Mouse (Mus musculus) liver, adult 2 months (tissue): ENCODE measurements around the gene Gm10271. TPM values are rescaled to one million over a fixed set of nuclear protein-coding genes. Genes with fewer than 3 reads are reported as not detected.

ENCODE experiments used
- DNase-seq: peaks from one replicate; pipeline ENCODE4 v3.0.0-alpha.2; 2011; ENCODE audit warnings: low read depth, low spot score; ENCODE audit errors: extremely low read depth
- H3K27ac ChIP-seq: fragments of 200-500 bp; replicated peaks from 2 replicates; pipeline ENCODE4 v1.5.1; 2012; ENCODE audit warnings: low read depth, mild to moderate bottlenecking, control low read depth, inconsistent platforms, low read length; ENCODE audit not compliant: insufficient read depth
- H3K27me3 ChIP-seq: fragments of 200-500 bp; 2 replicates; pipeline ENCODE4 v1.6.1; 2012; ENCODE audit warnings: mild to moderate bottlenecking, moderate library complexity, low read length, inconsistent platforms; ENCODE audit not compliant: control insufficient read depth, insufficient read depth
- H3K36me3 ChIP-seq: fragments of 200-500 bp; 2 replicates; pipeline ENCODE4 v1.6.1; 2012; ENCODE audit warnings: low read length, inconsistent platforms; ENCODE audit not compliant: control insufficient read depth, insufficient read depth
- H3K4me1 ChIP-seq: fragments of 200-500 bp; 2 replicates; pipeline ENCODE4 v1.6.1; 2011; ENCODE audit warnings: low read length; ENCODE audit not compliant: control insufficient read depth, insufficient read depth
- H3K4me3 ChIP-seq: fragments of 200-500 bp; 2 replicates; pipeline ENCODE4 v1.5.1; 2011; ENCODE audit warnings: low read depth, mild to moderate bottlenecking, control low read depth, low read length, moderate library complexity; ENCODE audit not compliant: insufficient read depth
- H3K79me2 ChIP-seq: fragments of 200-500 bp; 2 replicates; pipeline ENCODE4 v1.6.1; 2012; ENCODE audit warnings: inconsistent platforms, mild to moderate bottlenecking, low read length, moderate library complexity; ENCODE audit not compliant: control insufficient read depth, insufficient read depth
- H3K9ac ChIP-seq: fragments of 200-500 bp; 2 replicates; pipeline ENCODE4 v1.6.1; 2012; ENCODE audit warnings: low read depth, mild to moderate bottlenecking, control low read depth, inconsistent platforms, low read length
- CTCF ChIP-seq: fragments of 200-500 bp; IDR thresholded peaks from 2 replicates; pipeline ENCODE4 v1.5.1; 2011; ENCODE audit warnings: low read depth, low read length, control low read depth
- POLR2A ChIP-seq: fragments of 200-500 bp; IDR thresholded peaks from 2 replicates; pipeline ENCODE4 v1.6.1; 2011; ENCODE audit warnings: low read length, control low read depth; ENCODE audit not compliant: insufficient read depth; ENCODE audit errors: extremely low read depth
- WGBS: fragments of 180-500 bp; shearing (Covaris S2); methylation state at CpG from one replicate; pipeline ENCODE4 v1.1.7; 2018; 5-methylcytosine and 5-hydroxymethylcytosine counted together
- polyA plus RNA-seq: library from polyadenylated mRNA; depleted of rRNA; stranded (reverse); fragments of >200 nt; gene quantifications from 2 replicates; pipeline ENCODE4 v1.2.3, GENCODE M21; 2012
- total RNA-seq: library from RNA; depleted of rRNA; stranded (reverse); fragments of >200 nt; gene quantifications from 2 replicates; pipeline ENCODE4 v1.2.3, GENCODE M21; 2014

Gene Gm10271
- total and polyA plus RNA-seq, 2 experiments = not detected

- DNase-seq = no peak
- no peaks in the 10 kb centered on the region for H3K79me2 ChIP-seq
- no peaks in the 10 kb centered on the region for H3K36me3 ChIP-seq
- TF ChIP-seq POLR2A (no peak), CTCF (no peak)
- no peaks in the 10 kb centered on the region for H3K27me3 ChIP-seq
- no peak overlapping the region for H3K27ac ChIP-seq
- WGBS = 89% methylated on average over 14 of the region's 14 CpGs
- no peak overlapping the region for H3K4me3 ChIP-seq
- H3K4me1 ChIP-seq = no peaks in the 10 kb centered on the region
- no peak overlapping the region for H3K9ac ChIP-seq
Observed at GRCm38 (mm10) chr10:116962152-116962551, 10.3 kb downstream of the Gm10271 start.

- no peak overlapping the region for H3K9ac ChIP-seq
- no peaks in the 10 kb centered on the region for H3K4me1 ChIP-seq
- no peaks in the 10 kb centered on the region for H3K27me3 ChIP-seq
- no peaks in the 10 kb centered on the region for H3K36me3 ChIP-seq
- WGBS = 57% methylated on average over 5 of the region's 5 CpGs
- no peak overlapping the region for H3K27ac ChIP-seq
- no peak for TF ChIP-seq POLR2A
- TF ChIP-seq CTCF = no peak
- H3K79me2 ChIP-seq = no peaks in the 10 kb centered on the region
- no peak overlapping the region for H3K4me3 ChIP-seq
- DNase-seq = no peak
Observed at GRCm38 (mm10) chr10:116957867-116958551, 14.4 kb downstream of the Gm10271 start.

GRCm38 (mm10) chr10:116956483-116957158, 15.8 kb downstream of the Gm10271 start:
- no peaks in the 10 kb centered on the region for H3K79me2 ChIP-seq
- 94% methylated on average over 11 of the region's 11 CpGs for WGBS
- no peak for DNase-seq

GRCm38 (mm10) chr10:116955191-116955590, 17.2 kb downstream of the Gm10271 start:
- no peaks in the 10 kb centered on the region for H3K79me2 ChIP-seq
- no peaks in the 10 kb centered on the region for H3K27me3 ChIP-seq
- H3K36me3 ChIP-seq = no peaks in the 10 kb centered on the region
- TF ChIP-seq POLR2A = no peak
- TF ChIP-seq CTCF = no peak
- no peaks in the 10 kb centered on the region for H3K4me1 ChIP-seq
- no peak for DNase-seq
- no peak overlapping the region for H3K9ac ChIP-seq
- no peak overlapping the region for H3K4me3 ChIP-seq
- WGBS = 97% methylated on average over 6 of the region's 6 CpGs
- H3K27ac ChIP-seq = no peak overlapping the region

More at GRCm38 (mm10) chr10:116956483-116957158, 15.8 kb downstream of the Gm10271 start:
- no peaks in the 10 kb centered on the region for H3K4me1 ChIP-seq
- no peak overlapping the region for H3K4me3 ChIP-seq
- no peak overlapping the region for H3K27ac ChIP-seq
- H3K27me3 ChIP-seq = no peaks in the 10 kb centered on the region
- H3K9ac ChIP-seq = no peak overlapping the region
- no peak for TF ChIP-seq CTCF
- TF ChIP-seq POLR2A = no peak
- no peaks in the 10 kb centered on the region for H3K36me3 ChIP-seq

GRCm38 (mm10) chr10:116950886-116951285, 21.5 kb downstream of the Gm10271 start:
- no peak for DNase-seq
- no peak for TF ChIP-seq POLR2A
- TF ChIP-seq CTCF = no peak
- H3K4me3 ChIP-seq = peak overlapping the region; percentile 35
- H3K27me3 ChIP-seq = no peaks in the 10 kb centered on the region
- H3K79me2 ChIP-seq = peaks cover 15% of the 10 kb centered on the region
- 0 out of 2 replicates have a peak overlapping the region, but pooled peaks have one; percentile 10 for H3K27ac ChIP-seq
- peaks cover 8% of the 10 kb centered on the region for H3K4me1 ChIP-seq
- H3K9ac ChIP-seq = no peak overlapping the region
- 31% methylated on average over 5 of the region's 5 CpGs for WGBS
- H3K36me3 ChIP-seq = no peaks in the 10 kb centered on the region
